Mouse (Mus musculus) heart, postnatal 0 days (tissue): Measurements from ENCODE around the gene Sclt1. TPM values are rescaled to one million over a fixed set of nuclear protein-coding genes. Genes with fewer than 3 reads are reported as not detected.

Experiments
- ATAC-seq: fragments of 200-750 bp; cut with Nextera tagmentation; 2 replicates; pipeline ENCODE4 v1.8.0; 2017; ENCODE audit warnings: low read depth, moderate number of reproducible peaks, moderate library complexity; ENCODE audit not compliant: insufficient read depth
- DNase-seq: peaks from one replicate; pipeline ENCODE4 v3.0.0-alpha.2; 2016; ENCODE audit warnings: low spot score
- H3K27ac ChIP-seq: fragments of 300-500 bp; sonication (generic); 2 replicates; pipeline ENCODE4 v1.5.1; 2014; ENCODE audit warnings: low read depth, mild to moderate bottlenecking
- H3K27me3 ChIP-seq: fragments of 300-500 bp; sonication (generic); 2 replicates; pipeline ENCODE4 v1.6.1; 2014; ENCODE audit warnings: low read length, mixed read lengths; ENCODE audit not compliant: control insufficient read depth, insufficient read depth
- H3K36me3 ChIP-seq: fragments of 300-500 bp; sonication (generic); replicated peaks from 2 replicates; pipeline ENCODE4 v1.6.1; 2014; ENCODE audit warnings: low read length, mixed read lengths; ENCODE audit not compliant: control insufficient read depth, insufficient read depth
- H3K4me1 ChIP-seq: fragments of 300-500 bp; sonication (generic); 2 replicates; pipeline ENCODE4 v1.6.1; 2014; ENCODE audit warnings: antibody characterized with exemption; ENCODE audit not compliant: control insufficient read depth, insufficient read depth
- H3K4me2 ChIP-seq: fragments of 300-500 bp; sonication (generic); 2 replicates; pipeline ENCODE4 v1.6.1; 2014; ENCODE audit warnings: low read depth, mild to moderate bottlenecking, low read length, moderate library complexity
- H3K4me3 ChIP-seq: fragments of 300-500 bp; sonication (generic); 2 replicates; pipeline ENCODE4 v1.5.1; 2014; ENCODE audit warnings: low read depth, low read length
- H3K9ac ChIP-seq: fragments of 300-500 bp; sonication (generic); replicated peaks from 2 replicates; pipeline ENCODE4 v1.6.1; 2014; ENCODE audit warnings: low read depth, low read length, mixed read lengths
- H3K9me3 ChIP-seq: fragments of 300-500 bp; sonication (generic); replicated peaks from 2 replicates; pipeline ENCODE4 v1.6.1; 2016; ENCODE audit warnings: low read length; ENCODE audit not compliant: control insufficient read depth
- CTCF ChIP-seq: IDR thresholded peaks from 2 replicates; pipeline ENCODE4 v1.5.1; 2016; ENCODE audit warnings: antibody characterized with exemption, control low read depth, low read depth
- EP300 ChIP-seq: IDR thresholded peaks from 2 replicates; pipeline ENCODE4 v1.6.1; 2016; ENCODE audit warnings: antibody characterized with exemption, low read depth
- WGBS: fragments of 180-500 bp; shearing (Covaris S2); extraction: QIAGEN DNeasy Blood & Tissue Kit; methylation state at CpG from one replicate; pipeline ENCODE4 v1.1.7; 2014; 5-methylcytosine and 5-hydroxymethylcytosine counted together
- polyA plus RNA-seq: library from polyadenylated mRNA; unstranded; fragments of >200 nt; fragmentation: Nextera tagmentation; extraction: Ambion mirVana; gene quantifications from 2 replicates; pipeline ENCODE4 v1.2.1, GENCODE M21; 2015
- total RNA-seq: library from RNA; depleted of rRNA; stranded (reverse); fragments of >200 nt; gene quantifications from 2 replicates; pipeline ENCODE4 v1.2.3, GENCODE M21; 2014; ENCODE audit warnings: low replicate concordance

Sclt1 gene
- total and polyA plus RNA-seq, 2 experiments from 2014 or later, result 3.5 to 6.4 TPM

- H3K4me2 ChIP-seq, result no peak overlapping the region
- no peaks in the 10 kb centered on the region for H3K27me3 ChIP-seq
- no peak overlapping the region for H3K27ac ChIP-seq
- peaks cover 61% of the 10 kb centered on the region for H3K36me3 ChIP-seq
- ATAC-seq (no peak), DNase-seq (no peak)
- H3K9me3 ChIP-seq, result no peaks in the 10 kb centered on the region
- no peak overlapping the region for H3K9ac ChIP-seq
- 74% methylated on average over 9 of the region's 9 CpGs for whole genome bisulfite sequencing
- H3K4me3 ChIP-seq, result no peak overlapping the region
- H3K4me1 ChIP-seq, result peaks cover 19% of the 10 kb centered on the region; the same call in 1 of the 2 replicates
- TF ChIP-seq CTCF, result no peak
- TF ChIP-seq EP300, result no peak
Observed at GRCm38 (mm10) chr3:41594097-41594879, 148.0 kb downstream of the Sclt1 start.

- ATAC-seq, result no peak
Observed at GRCm38 (mm10) chr3:41592805-41593204, 149.5 kb downstream of the Sclt1 start.

GRCm38 (mm10) chr3:41591651-41592170, 150.6 kb downstream of the Sclt1 start:
- no peak for TF ChIP-seq CTCF
- TF ChIP-seq EP300, result no peak
- no peak overlapping the region for H3K9ac ChIP-seq
- H3K27ac ChIP-seq, result peak overlapping the region; percentile 58
- no peaks in the 10 kb centered on the region for H3K27me3 ChIP-seq
- WGBS, result 63% methylated on average over 14 of the region's 14 CpGs
- H3K9me3 ChIP-seq, result no peaks in the 10 kb centered on the region
- peaks cover 41% of the 10 kb centered on the region for H3K36me3 ChIP-seq
- 0 out of 2 replicates have a peak overlapping the region, but pooled peaks have one; percentile 4 for H3K4me2 ChIP-seq
- peaks cover 27% of the 10 kb centered on the region for H3K4me1 ChIP-seq
- DNase-seq, result no peak
- peak; percentile 13; the same call in 1 of the 2 replicates for ATAC-seq
- H3K4me3 ChIP-seq, result no peak overlapping the region

More at GRCm38 (mm10) chr3:41592805-41593204, 149.5 kb downstream of the Sclt1 start:
- Histone ChIP-seq H3K36me3 (peaks cover 50% of the 10 kb centered on the region), H3K4me1 (peaks cover 17% of the 10 kb centered on the region; the same call in 1 of the 2 replicates), H3K9me3 (no peaks in the 10 kb centered on the region), H3K9ac (no peak overlapping the region), H3K4me2 (no peak overlapping the region), H3K27ac (no peak overlapping the region), H3K4me3 (no peak overlapping the region), H3K27me3 (no peaks in the 10 kb centered on the region)
- 78% methylated on average over 7 of the region's 7 CpGs for WGBS
- TF ChIP-seq EP300 (no peak), CTCF (no peak)
- DNase-seq, result no peak

- peaks cover 33% of the 10 kb centered on the region for H3K36me3 ChIP-seq
- 62% methylated on average over 20 of the region's 20 CpGs for WGBS
- peak overlapping the region; percentile 58 for H3K27ac ChIP-seq
- H3K4me3 ChIP-seq, result no peak overlapping the region
- H3K27me3 ChIP-seq, result no peaks in the 10 kb centered on the region
- TF ChIP-seq EP300 (no peak), CTCF (peak; percentile 53)
- H3K4me1 ChIP-seq, result peaks cover 32% of the 10 kb centered on the region
- ATAC-seq (peak; percentile 70), DNase-seq (peak; percentile 77)
- no peaks in the 10 kb centered on the region for H3K9me3 ChIP-seq
- no peak overlapping the region for H3K9ac ChIP-seq
- H3K4me2 ChIP-seq, result 0 out of 2 replicates have a peak overlapping the region, but pooled peaks have one; percentile 4
Observed at GRCm38 (mm10) chr3:41590695-41591559, 151.4 kb downstream of the Sclt1 start.

GRCm38 (mm10) chr3:41589988-41590387, 152.3 kb downstream of the Sclt1 start:
- peaks cover 32% of the 10 kb centered on the region for H3K4me1 ChIP-seq
- TF ChIP-seq EP300 (no peak), CTCF (no peak)
- ATAC-seq, result no peak
- 55% methylated on average over 4 of the region's 4 CpGs for WGBS
- no peak overlapping the region for H3K4me3 ChIP-seq
- peaks cover 23% of the 10 kb centered on the region for H3K36me3 ChIP-seq
- 0 out of 2 replicates have a peak overlapping the region, but pooled peaks have one; percentile 9 for H3K27ac ChIP-seq
- H3K9ac ChIP-seq, result no peak overlapping the region
- no peak for DNase-seq
- no peak overlapping the region for H3K4me2 ChIP-seq
- no peaks in the 10 kb centered on the region for H3K9me3 ChIP-seq
- no peaks in the 10 kb centered on the region for H3K27me3 ChIP-seq
